Mouse (Mus musculus): ENCODE measurements at regions not wholly inside any gene's neighbourhood (a gene's known extent, or its start where the extent isn't known, plus 50 kb on each side); places are given as distances from the start of the nearest gene placed in this dataset.
A peak's percentile ranks its signal among the peaks of the same experiment; 100 is the strongest.

- no peak overlapping the region for H3K27ac ChIP-seq
- H3K9me3 ChIP-seq, result no peaks in the 10 kb centered on the region
- no peaks in the 10 kb centered on the region for H3K36me3 ChIP-seq
- peak overlapping the region; percentile 23 for H3K4me2 ChIP-seq (replicated peaks)
- H3K4me3 ChIP-seq (replicated peaks), result no peak overlapping the region
- 3% methylated on average over 17 of the region's 17 CpGs for WGBS
- no peak for ATAC-seq
- H3K4me1 ChIP-seq (replicated peaks), result peaks cover 26% of the 10 kb centered on the region
- no peak overlapping the region; the same call in 1 of the 2 replicates for H3K9ac ChIP-seq (replicated peaks)
- H3K27me3 ChIP-seq, result peaks cover 76% of the 10 kb centered on the region
These were observed 182.7 kb downstream of the Wdr11 start for GRCm38 (mm10) chr7:129774261-129774861.

DNA sequence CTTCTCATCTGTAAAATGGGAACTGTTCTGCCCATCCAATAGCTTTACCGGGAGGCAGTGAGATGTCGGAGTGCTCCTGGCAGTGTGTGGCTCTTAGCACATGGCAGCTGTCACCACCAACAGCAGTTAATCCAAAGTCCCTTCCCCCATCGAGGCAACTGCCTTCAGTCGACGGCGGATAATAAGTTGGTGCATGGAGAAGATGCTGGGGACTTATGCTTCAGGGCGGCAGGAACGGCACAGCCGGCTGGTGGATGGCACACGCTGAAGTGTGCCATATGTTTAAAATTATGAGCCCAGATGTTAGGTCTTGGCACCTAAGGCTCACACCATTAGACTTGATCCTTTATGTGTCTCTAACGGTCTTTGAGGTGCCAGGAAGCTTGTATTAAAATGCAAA, 183.5 kb downstream of the Wdr11 start:
- Histone ChIP-seq H3K27me3 (peaks cover 74% of the 10 kb centered on the region), H3K4me2 (replicated peaks) (no peak overlapping the region), H3K9me3 (no peaks in the 10 kb centered on the region), H3K9ac (replicated peaks) (no peak overlapping the region), H3K4me3 (replicated peaks) (no peak overlapping the region), H3K27ac (no peak overlapping the region), H3K4me1 (replicated peaks) (peaks cover 30% of the 10 kb centered on the region), H3K36me3 (no peaks in the 10 kb centered on the region)
- 49% methylated on average over 11 of the region's 11 CpGs for WGBS
- ATAC-seq, result no peak

DNA sequence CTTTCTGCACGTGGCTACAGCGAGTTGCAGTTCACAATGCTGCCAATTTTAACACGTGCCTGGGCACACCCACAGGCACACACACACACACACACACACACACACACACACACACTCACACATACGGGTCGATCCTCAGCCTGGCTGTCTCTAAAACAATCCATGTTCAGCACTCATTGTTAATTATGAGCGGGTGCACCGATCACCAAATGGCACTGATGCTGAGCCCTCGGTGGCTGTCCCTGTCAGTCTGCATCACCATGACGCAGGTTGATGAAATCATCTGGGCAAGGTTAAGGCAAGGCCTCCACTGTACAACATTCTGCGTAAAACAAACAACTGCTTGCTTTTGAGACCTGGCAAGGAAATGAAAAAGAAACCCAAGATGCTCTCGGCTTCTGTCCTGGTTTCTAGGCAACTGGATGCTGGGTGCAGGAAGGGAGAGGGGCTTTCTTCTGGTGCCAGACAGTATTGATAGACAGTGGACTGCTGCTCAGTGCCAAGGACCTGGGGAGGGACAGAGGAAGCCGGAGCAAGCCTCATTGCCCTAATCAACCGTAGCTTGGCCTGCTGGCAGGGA, 187.3 kb downstream of the Wdr11 start:
- peaks cover 79% of the 10 kb centered on the region for H3K27me3 ChIP-seq
- whole genome bisulfite sequencing, result 11% methylated on average over 13 of the region's 13 CpGs
- ATAC-seq, result peak; percentile 93

DNA sequence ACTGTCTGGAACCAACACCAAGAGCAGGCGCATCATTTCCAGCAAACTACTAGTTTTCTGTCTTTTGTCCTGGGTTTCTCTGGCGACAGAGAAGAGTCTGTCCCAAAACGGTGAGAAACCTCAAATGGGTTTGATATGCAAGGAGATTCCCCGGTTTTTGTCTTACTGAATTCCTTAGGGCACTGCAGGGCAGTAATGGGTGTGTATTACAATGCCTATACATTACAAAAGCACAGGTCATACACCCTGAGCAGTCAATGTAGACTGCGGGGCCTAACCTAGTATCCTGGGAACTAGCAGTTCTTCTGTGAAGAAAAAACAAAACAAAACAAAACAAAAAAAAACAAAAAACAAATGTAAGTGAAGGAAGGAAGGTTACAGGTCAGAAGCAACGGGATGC, 188.3 kb downstream of the Wdr11 start:
- Histone ChIP-seq H3K4me2 (replicated peaks) (no peak overlapping the region), H3K27me3 (peaks cover 75% of the 10 kb centered on the region), H3K36me3 (no peaks in the 10 kb centered on the region), H3K27ac (no peak overlapping the region), H3K9ac (replicated peaks) (no peak overlapping the region), H3K9me3 (no peaks in the 10 kb centered on the region), H3K4me3 (replicated peaks) (no peak overlapping the region), H3K4me1 (replicated peaks) (peaks cover 19% of the 10 kb centered on the region)
- ATAC-seq, result no peak
- 67% methylated on average over 6 of the region's 6 CpGs for WGBS

More for the DNA sequence above, 187.3 kb downstream of the Wdr11 start:
- Histone ChIP-seq H3K27ac (peak overlapping the region; percentile 67), H3K9ac (replicated peaks) (0 out of 2 replicates have a peak overlapping the region, but pooled peaks have one; percentile 40), H3K36me3 (no peaks in the 10 kb centered on the region), H3K4me3 (replicated peaks) (no peak overlapping the region), H3K9me3 (no peaks in the 10 kb centered on the region), H3K4me1 (replicated peaks) (peaks cover 29% of the 10 kb centered on the region), H3K4me2 (replicated peaks) (0 out of 2 replicates have a peak overlapping the region, but pooled peaks have one; percentile 17)

- Histone ChIP-seq H3K4me3 (replicated peaks) (no peak overlapping the region), H3K9ac (replicated peaks) (no peak overlapping the region), H3K36me3 (no peaks in the 10 kb centered on the region), H3K27me3 (peaks cover 81% of the 10 kb centered on the region), H3K27ac (no peak overlapping the region), H3K4me2 (replicated peaks) (no peak overlapping the region), H3K4me1 (replicated peaks) (peaks cover 19% of the 10 kb centered on the region), H3K9me3 (no peaks in the 10 kb centered on the region)
- WGBS, result 74% methylated on average over 3 of the region's 3 CpGs
- ATAC-seq, result no peak
These were observed 190.1 kb downstream of the Wdr11 start for GRCm38 (mm10) chr7:129781756-129782155.

DNA sequence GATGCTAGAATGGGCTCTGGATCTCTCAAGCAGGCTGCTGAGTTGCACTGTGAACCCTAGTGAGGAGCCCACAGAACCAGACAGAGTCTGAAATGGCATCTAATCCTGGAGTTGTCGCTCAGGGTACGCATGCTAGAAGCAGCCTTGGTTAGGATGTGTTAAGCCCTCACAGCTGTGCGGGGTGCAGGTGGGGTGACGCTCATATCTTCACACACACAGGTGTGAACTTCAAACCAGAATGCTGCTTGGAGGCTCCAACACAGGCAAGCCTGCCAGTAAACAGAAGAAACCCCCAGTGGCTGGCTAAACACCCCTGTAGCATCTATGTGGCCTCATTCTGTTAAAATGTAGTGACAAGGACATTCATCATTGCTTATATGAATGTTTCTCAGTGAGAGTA, 193.3 kb downstream of the Wdr11 start:
- H3K27ac ChIP-seq, result no peak overlapping the region
- no peak for ATAC-seq
- peaks cover 84% of the 10 kb centered on the region for H3K27me3 ChIP-seq
- H3K4me2 ChIP-seq (replicated peaks), result no peak overlapping the region
- H3K4me3 ChIP-seq (replicated peaks), result no peak overlapping the region
- H3K9me3 ChIP-seq, result no peaks in the 10 kb centered on the region
- 92% methylated on average over 4 of the region's 4 CpGs for WGBS
- no peaks in the 10 kb centered on the region for H3K36me3 ChIP-seq
- peaks cover 9% of the 10 kb centered on the region for H3K4me1 ChIP-seq (replicated peaks)
- H3K9ac ChIP-seq (replicated peaks), result no peak overlapping the region

GRCm38 (mm10) chr7:129787011-129787410, 195.3 kb downstream of the Wdr11 start:
- no peak overlapping the region for H3K4me3 ChIP-seq (replicated peaks)
- no peaks in the 10 kb centered on the region for H3K9me3 ChIP-seq
- peaks cover 86% of the 10 kb centered on the region for H3K27me3 ChIP-seq
- no peak overlapping the region for H3K9ac ChIP-seq (replicated peaks)
- no peak for ATAC-seq
- no peak overlapping the region for H3K27ac ChIP-seq
- H3K4me2 ChIP-seq (replicated peaks), result no peak overlapping the region
- no peaks in the 10 kb centered on the region for H3K36me3 ChIP-seq
- H3K4me1 ChIP-seq (replicated peaks), result peaks cover 10% of the 10 kb centered on the region
- WGBS, result 77% methylated on average over 2 of the region's 2 CpGs

GRCm38 (mm10) chr7:129787736-129788135, 196.1 kb downstream of the Wdr11 start:
- H3K4me1 ChIP-seq (replicated peaks), result peaks cover 10% of the 10 kb centered on the region
- WGBS, result 96% methylated on average over 2 of the region's 2 CpGs

DNA sequence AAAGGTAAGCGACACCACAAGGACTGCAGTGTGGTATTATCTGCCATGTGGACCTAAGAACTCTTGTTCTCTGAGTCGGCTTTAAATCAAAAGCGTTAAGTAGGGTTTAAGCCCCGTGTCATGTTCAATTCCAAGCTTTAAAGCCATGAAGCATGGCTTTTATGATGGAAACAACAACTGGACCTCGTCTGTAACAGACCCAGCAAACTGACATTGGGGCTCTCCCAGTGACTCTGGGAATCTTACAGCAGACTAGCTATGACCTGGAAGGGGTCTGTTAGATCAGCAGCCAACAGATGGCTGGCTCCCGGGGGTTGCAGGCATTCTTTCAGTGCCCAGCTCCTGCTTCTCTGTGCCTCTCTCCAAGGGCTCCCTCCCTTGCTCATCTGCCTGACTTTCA, 197.8 kb downstream of the Wdr11 start:
- 0 out of 2 replicates have a peak, but pooled peaks have one; percentile 20 for ATAC-seq
- Histone ChIP-seq H3K4me1 (replicated peaks) (peaks cover 10% of the 10 kb centered on the region), H3K4me3 (replicated peaks) (no peak overlapping the region), H3K27ac (no peak overlapping the region), H3K9ac (replicated peaks) (no peak overlapping the region), H3K27me3 (peaks cover 87% of the 10 kb centered on the region), H3K36me3 (no peaks in the 10 kb centered on the region), H3K9me3 (no peaks in the 10 kb centered on the region), H3K4me2 (replicated peaks) (no peak overlapping the region)
- 11% methylated on average over 6 of the region's 6 CpGs for WGBS

More at GRCm38 (mm10) chr7:129787736-129788135, 196.1 kb downstream of the Wdr11 start:
- no peaks in the 10 kb centered on the region for H3K9me3 ChIP-seq
- H3K4me2 ChIP-seq (replicated peaks), result no peak overlapping the region
- no peak overlapping the region for H3K9ac ChIP-seq (replicated peaks)
- H3K27me3 ChIP-seq, result peaks cover 86% of the 10 kb centered on the region
- H3K4me3 ChIP-seq (replicated peaks), result no peak overlapping the region
- no peak overlapping the region for H3K27ac ChIP-seq
- no peaks in the 10 kb centered on the region for H3K36me3 ChIP-seq
- ATAC-seq, result no peak

- H3K9ac ChIP-seq (replicated peaks), result no peak overlapping the region
- WGBS, result 71% methylated on average over 6 of the region's 6 CpGs
- no peak overlapping the region for H3K4me3 ChIP-seq (replicated peaks)
- H3K4me1 ChIP-seq (replicated peaks), result peaks cover 10% of the 10 kb centered on the region
- no peak overlapping the region for H3K27ac ChIP-seq
- H3K4me2 ChIP-seq (replicated peaks), result no peak overlapping the region
- H3K27me3 ChIP-seq, result peaks cover 88% of the 10 kb centered on the region
- ATAC-seq, result no peak
- H3K36me3 ChIP-seq, result no peaks in the 10 kb centered on the region
- H3K9me3 ChIP-seq, result no peaks in the 10 kb centered on the region
These were observed 199.2 kb downstream of the Wdr11 start for GRCm38 (mm10) chr7:129790590-129791449.

GRCm38 (mm10) chr7:129791450-129791820, 199.8 kb downstream of the Wdr11 start:
- no peak overlapping the region for H3K9ac ChIP-seq (replicated peaks)

DNA sequence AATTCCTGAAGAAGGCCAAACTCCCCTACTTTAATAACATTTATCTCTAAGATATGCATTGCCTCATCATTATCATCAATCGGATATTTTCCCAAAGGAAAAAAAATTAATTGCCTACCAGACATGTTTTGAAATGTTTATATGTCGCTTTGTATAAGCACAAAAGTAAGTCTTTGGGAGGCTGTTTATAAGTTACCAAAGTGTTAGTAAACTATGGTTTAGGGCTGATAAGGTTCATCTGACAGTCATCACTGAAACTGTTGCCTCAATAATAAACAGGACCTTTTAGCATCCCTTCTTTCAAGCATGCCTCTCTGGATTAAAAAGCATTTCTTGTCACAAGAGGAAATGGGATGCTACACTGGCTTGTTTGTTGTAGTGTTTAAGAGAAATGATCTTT, 202.1 kb downstream of the Wdr11 start:
- peaks cover 82% of the 10 kb centered on the region for H3K27me3 ChIP-seq

More at GRCm38 (mm10) chr7:129791450-129791820, 199.8 kb downstream of the Wdr11 start:
- H3K4me1 ChIP-seq (replicated peaks), result peaks cover 10% of the 10 kb centered on the region
- H3K4me3 ChIP-seq (replicated peaks), result no peak overlapping the region
- no peaks in the 10 kb centered on the region for H3K9me3 ChIP-seq
- H3K27ac ChIP-seq, result no peak overlapping the region
- H3K36me3 ChIP-seq, result no peaks in the 10 kb centered on the region
- no peak overlapping the region for H3K4me2 ChIP-seq (replicated peaks)
- peaks cover 86% of the 10 kb centered on the region for H3K27me3 ChIP-seq
- 95% methylated on average over 6 of the region's 6 CpGs for WGBS
- ATAC-seq, result no peak

More for the DNA sequence above, 202.1 kb downstream of the Wdr11 start:
- H3K4me3 ChIP-seq (replicated peaks), result no peak overlapping the region
- no peaks in the 10 kb centered on the region for H3K36me3 ChIP-seq
- no peak overlapping the region for H3K27ac ChIP-seq
- no peak overlapping the region for H3K9ac ChIP-seq (replicated peaks)
- no peak overlapping the region for H3K4me2 ChIP-seq (replicated peaks)
- H3K4me1 ChIP-seq (replicated peaks), result peaks cover 10% of the 10 kb centered on the region
- 91% methylated on average over 2 of the region's 2 CpGs for WGBS
- ATAC-seq, result no peak
- no peaks in the 10 kb centered on the region for H3K9me3 ChIP-seq

Measured in midbrain, embryonic 13.5 days (tissue).